Mouse (Mus musculus) forelimb bud, embryonic 11.5 days (tissue): ENCODE data around the gene Kcns1.
"Not testable (repeated sequence)": the region's sequence is repeated elsewhere in the genome, so short reads cannot be mapped to it uniquely, and the experiment has no call there.

Source experiments
- DNase-seq: peaks from one replicate; pipeline ENCODE4 v3.0.0-alpha.2; 2012; ENCODE audit warnings: low read depth, low spot score

Gene Kcns1

DNA sequence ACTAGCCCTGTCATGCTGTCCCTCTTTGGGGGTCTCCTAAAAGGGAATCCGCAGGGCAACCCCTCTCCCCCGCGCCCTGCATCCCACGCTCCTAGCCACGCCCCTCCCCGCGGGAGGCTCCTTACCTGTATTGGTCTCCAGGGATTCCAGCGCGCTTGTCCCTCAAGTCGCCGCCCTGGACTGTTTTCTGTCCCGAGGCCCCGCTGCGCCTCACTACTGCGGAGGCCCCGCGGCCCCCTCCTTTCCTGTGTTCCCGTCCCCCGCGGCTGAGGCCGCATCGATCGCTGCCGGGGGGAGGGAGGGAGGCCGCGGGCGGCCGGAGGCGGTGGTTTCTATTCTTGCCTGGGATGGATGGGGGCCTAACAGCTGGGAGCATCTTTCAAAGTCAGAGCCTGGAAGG, at the start of gene Kcns1:
TSS of gene Kcns1 (minus strand) at position 212 of the 400 bp plus-strand sequence.
- DNase-seq = no peak

DNA sequence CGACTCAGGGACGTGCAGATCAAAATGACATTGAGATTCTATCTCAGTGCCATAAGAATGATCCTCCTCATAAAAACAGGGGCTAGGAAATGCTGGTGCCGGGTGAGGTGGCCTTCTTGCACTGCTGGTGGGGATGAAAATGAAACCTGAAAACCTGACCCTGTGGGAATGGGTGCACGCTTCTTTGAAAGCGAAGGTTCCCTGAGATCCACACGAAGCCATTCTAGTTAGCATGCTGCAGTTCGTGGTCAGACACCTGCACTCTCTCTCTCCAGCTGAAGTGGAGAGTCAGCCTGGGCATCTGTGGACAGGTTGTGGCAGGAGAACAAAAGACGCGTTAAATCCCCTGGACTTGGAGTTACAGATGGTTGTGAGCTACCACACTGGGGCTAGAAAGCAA, 48.4 kb upstream of the Kcns1 start:
- DNase-seq = no peak

DNA sequence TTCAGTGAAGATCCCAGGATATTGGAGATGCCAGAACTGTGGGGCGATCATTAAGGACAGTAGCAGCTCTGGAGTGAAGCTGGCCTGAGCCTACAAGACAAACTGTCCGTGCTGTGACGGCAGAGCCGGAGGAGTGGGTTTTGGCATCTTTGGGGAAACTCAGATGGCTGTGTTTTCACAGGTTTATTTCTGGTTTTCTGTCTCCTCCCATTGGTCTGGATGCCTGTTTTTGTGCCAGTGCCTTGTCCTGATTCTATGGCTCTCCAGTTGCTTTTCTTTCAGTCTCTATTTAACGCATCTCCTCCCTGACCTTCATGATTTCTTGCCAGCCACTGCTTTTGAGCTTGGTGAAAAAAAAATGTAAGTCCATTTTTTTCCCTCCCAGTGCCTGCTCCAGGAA, 41.8 kb upstream of the Kcns1 start:
- DNase-seq = no peak

DNA sequence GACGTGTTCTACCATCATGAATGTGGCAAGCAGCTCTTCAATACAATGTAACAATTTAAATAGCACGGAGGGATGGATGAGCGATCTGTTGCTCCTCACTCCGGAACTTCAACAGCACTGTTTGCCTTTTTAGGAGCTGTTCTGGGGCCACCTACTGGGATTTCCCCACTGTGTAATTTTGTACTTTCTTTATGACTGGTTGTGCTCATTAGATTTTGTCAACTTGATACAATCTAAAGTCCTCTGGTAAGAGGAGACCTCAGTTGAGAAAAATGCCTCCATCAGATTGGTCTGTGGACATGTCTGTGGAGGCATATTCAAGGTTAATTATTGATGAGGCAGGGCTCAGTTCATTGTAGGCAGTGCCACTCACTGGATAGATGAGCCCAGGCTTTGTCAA, 40.0 kb upstream of the Kcns1 start:
- no peak for DNase-seq

DNA sequence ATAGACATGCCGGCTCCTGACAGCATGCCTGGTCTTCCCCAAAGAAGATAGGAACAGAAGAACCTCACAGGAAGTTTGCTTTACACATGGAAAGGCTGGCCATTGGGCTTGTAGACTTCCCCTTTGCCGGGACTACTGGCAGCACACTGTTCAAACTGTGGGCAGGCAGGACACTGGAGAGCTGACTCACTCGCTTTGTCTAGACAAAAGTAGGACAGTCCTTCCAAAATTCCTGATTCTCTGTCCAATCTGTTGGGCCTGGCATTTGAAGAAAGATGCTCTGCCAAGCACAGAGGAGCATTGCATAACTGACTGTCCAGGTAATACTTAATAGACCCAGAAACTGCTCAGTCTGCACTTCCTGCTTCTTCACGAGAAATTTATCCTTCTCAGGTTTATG, 35.8 kb upstream of the Kcns1 start:
- no peak for DNase-seq

DNA sequence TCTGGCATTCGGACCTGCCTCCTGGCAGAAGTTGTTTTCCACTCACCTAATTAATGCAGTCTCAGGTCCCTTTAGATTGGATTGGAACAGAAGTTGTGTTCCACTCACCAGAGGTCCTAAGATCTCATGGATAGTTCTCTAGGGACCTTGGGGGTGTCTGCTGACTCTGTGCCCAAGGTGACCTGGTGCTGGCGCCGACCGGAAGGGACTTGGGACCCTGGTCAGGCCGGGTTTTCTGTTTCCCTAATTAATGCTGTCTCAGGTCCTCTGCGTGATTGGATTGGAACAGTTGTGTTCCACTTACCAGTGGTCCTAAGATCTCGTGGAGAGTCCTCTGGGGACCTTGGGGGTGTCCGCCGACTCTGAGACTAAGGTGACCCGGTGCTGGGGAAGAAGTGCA, 35.1 kb upstream of the Kcns1 start:
- not testable (repeated sequence) for DNase-seq

- DNase-seq = no peak
Measured at GRCm38 (mm10) chr2:164199626-164200327, 28.9 kb upstream of the Kcns1 start, which contains the start of gene Wfdc15a. Gene Wfdc15a (minus strand): TSS chr2:164200130.

- no peak for DNase-seq
Measured at GRCm38 (mm10) chr2:164196700-164196990, 25.7 kb upstream of the Kcns1 start.

GRCm38 (mm10) chr2:164195971-164196699, 25.2 kb upstream of the Kcns1 start:
- DNase-seq = no peak

DNA sequence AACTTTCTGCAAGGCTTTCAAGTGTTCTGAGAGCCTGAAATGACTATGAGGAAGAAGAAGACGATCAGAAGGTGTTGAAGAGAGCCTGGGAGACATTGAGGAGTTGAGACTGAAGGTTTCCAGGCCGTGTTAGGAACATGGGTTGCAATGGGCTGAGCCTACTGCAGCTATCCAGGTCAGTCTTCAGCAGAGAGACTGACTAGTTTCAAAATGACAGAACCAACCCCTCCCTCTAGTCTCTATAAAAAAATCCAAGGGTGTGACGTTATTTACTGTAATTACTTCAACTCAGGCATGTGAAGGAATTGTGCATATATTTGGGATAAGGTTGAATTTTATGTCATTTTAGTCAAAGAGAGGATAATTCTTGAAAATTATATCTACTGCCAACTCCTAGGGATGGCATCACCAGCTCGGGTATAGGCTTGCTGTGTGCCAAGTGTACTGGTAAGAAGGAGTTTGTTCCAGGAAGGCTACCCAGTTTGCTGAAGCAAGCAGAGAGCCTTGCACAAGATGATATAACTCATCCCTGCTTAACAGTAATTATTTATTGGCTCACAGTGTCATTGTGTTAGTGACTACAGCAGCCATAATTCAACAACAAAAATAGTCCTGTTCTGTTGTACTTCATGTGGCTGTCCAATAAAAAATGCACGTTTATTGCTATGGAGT, 24.2 kb upstream of the Kcns1 start:
- DNase-seq = no peak

DNA sequence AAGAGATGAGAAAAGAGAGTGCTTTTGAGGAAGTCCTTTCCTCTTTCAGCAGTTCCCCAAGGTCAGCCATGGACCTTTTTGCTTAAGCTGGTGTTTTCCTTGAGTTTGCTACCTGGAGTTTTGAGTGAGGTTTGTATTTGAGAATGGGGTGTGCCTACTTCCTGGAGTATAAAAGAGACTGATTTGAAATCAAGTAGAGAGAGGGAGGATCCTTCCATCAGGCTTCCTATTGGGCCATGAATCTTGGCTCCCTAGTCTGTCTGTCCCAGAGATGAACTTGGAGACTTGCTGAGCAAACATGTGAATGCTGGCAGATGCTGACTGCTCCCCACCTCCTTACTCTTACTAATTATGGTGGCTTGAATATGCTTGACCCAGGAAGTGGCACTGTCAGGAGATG, 21.4 kb upstream of the Kcns1 start:
- DNase-seq = no peak

GRCm38 (mm10) chr2:164190576-164190975, 19.7 kb upstream of the Kcns1 start, which contains the start of gene Wfdc12:
Gene Wfdc12 (minus strand): TSS chr2:164190608.
- DNase-seq = no peak

DNA sequence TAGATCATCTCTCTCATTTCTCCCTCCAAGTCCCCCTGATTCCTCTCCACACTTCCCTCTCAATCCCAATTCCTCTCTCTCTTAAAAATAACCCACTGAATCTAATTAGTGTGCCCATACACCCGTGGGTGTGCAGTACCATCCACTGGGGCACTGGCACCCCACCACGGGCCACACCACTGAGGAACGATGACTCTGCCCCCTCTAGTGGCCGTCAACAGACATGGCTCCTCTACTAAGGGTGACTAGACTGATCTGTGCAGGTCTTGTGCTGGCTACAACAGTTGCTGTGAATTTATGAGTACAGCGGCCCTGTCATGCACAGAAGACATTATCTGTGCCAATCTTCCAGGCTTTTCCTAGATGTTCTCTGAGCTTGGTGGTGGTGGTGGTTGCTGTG, 17.8 kb upstream of the Kcns1 start:
- DNase-seq = no peak

GRCm38 (mm10) chr2:164184145-164184719, 13.3 kb upstream of the Kcns1 start:
- DNase-seq = no peak

GRCm38 (mm10) chr2:164183340-164183739, 12.4 kb upstream of the Kcns1 start:
- DNase-seq = no peak

- no peak for DNase-seq
Measured at GRCm38 (mm10) chr2:164182692-164183255, 11.9 kb upstream of the Kcns1 start, which contains the start of gene Wfdc5. Gene Wfdc5 (minus strand): TSS chr2:164182742.

- DNase-seq = no peak
Measured at GRCm38 (mm10) chr2:164180770-164181169, 9.9 kb upstream of the Kcns1 start.

GRCm38 (mm10) chr2:164180124-164180523, 9.2 kb upstream of the Kcns1 start:
- no peak for DNase-seq

GRCm38 (mm10) chr2:164177831-164178230, 6.9 kb upstream of the Kcns1 start:
- no peak for DNase-seq

DNA sequence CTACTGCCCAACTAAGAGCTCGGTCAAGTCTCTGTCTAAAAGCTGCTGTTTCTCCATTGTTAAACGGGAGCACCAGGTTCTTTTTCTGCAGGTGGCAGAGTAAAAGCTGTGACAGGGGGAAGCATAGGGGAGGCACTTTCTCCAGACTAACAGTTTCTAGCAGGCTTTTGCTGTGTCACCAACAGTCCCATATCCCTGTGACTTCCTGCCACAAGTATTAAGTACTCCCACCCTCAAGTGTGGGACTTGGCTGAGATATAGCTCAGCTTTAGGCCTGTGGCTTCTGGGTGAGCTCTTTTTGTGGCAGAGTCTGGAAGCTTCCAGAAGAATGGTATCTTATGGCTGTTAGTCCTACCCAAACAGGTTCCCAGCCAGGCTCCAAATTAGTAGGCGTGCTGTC, 4.9 kb upstream of the Kcns1 start:
- DNase-seq = no peak

DNA sequence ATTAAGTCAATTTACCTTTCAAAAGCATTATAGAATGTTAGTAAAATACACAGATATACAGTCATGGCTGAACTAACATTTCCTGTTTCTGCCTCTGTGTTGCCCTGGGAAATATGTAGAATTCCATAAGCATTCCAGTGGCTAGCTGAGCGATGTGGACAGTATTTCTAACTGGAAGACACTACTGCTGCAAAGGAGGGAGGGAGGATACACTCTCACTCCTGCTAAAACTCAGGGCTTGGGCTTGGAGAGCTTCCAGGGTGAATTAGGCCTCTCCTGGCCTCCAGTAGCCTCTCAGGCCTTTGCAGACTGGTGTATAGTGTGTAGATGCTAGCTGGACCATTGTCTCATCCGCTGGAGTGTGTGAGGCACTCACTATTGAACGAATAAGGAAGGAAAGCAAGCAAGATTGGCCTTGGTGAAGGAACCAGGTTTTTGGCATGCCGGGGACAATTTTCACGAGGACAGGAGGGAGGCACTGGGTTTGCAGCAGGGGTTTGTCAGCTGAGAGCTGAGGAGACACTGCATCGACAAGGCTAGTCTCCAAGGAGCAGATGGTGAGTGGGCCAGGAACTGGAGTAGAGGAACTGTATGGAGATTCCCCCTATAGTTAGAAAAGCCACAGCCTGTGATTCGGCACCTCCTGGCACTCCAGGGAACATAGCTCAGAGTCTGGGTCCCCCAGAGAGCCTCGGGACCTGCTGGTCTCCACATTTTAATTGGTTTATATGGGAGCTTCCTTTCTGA, 3.9 kb upstream of the Kcns1 start:
- DNase-seq = no peak
